Mouse (Mus musculus): Measurements from ENCODE around the gene Zfp90. TPM values are rescaled to one million over a fixed set of nuclear protein-coding genes. Genes with fewer than 3 reads are reported as not detected.

The Zfp90 gene
- polyA plus RNA-seq, 1 experiment, result 3.3 TPM

- DNase-seq (ENCODE audit: low read depth), result no peak
Observed at GRCm38 (mm10) chr8:106432954-106433570, 17.9 kb downstream of the Zfp90 start.

- no peak for DNase-seq (ENCODE audit: low read depth)
Observed at GRCm38 (mm10) chr8:106433667-106434066, 18.5 kb downstream of the Zfp90 start.

- no peak for DNase-seq (ENCODE audit: low read depth)
Observed at GRCm38 (mm10) chr8:106437781-106438180, 22.7 kb downstream of the Zfp90 start.

- DNase-seq (ENCODE audit: low read depth), result no peak
Observed at GRCm38 (mm10) chr8:106440146-106440545, 25.0 kb downstream of the Zfp90 start.

- DNase-seq (ENCODE audit: low read depth), result no peak
Observed at GRCm38 (mm10) chr8:106442740-106443139, 27.6 kb downstream of the Zfp90 start.

- no peak for DNase-seq (ENCODE audit: low read depth)
Observed at GRCm38 (mm10) chr8:106451301-106452085, 36.4 kb downstream of the Zfp90 start.

GRCm38 (mm10) chr8:106452701-106453481 is 37.8 kb downstream of the Zfp90 start:
- DNase-seq (ENCODE audit: low read depth), result no peak

GRCm38 (mm10) chr8:106454036-106454435 is 38.9 kb downstream of the Zfp90 start:
- DNase-seq (ENCODE audit: low read depth), result no peak

- DNase-seq (ENCODE audit: low read depth), result no peak
Observed at GRCm38 (mm10) chr8:106462131-106462530, 47.0 kb downstream of the Zfp90 start.

GRCm38 (mm10) chr8:106463795-106464194 is 48.7 kb downstream of the Zfp90 start:
- DNase-seq (ENCODE audit: low read depth), result no peak

- no peak for DNase-seq (ENCODE audit: low read depth)
Observed at GRCm38 (mm10) chr8:106469485-106469884, 54.4 kb downstream of the Zfp90 start.

GRCm38 (mm10) chr8:106474001-106474400 is 58.9 kb downstream of the Zfp90 start:
- no peak for DNase-seq (ENCODE audit: low read depth)

Other genes starting within 250 kb of the Zfp90 start
- gene Slc7a6, start 246.5 kb upstream of the Zfp90 start, polyA plus RNA-seq (2012; rRNA removed), result 18.3 and 24.9 TPM in 2 replicates
- gene Slc7a6os, start 204.4 kb upstream of the Zfp90 start, polyA plus RNA-seq (2012; rRNA removed), result 12.0 and 14.8 TPM in 2 replicates
- 27.2 and 34.0 TPM in 2 replicates for gene Prmt7, start 204.4 kb upstream of the Zfp90 start, polyA plus RNA-seq (2012; rRNA removed)
- gene Smpd3, start 77.3 kb upstream of the Zfp90 start, polyA plus RNA-seq (2012; rRNA removed), result 4.3 and 6.5 TPM in 2 replicates
- not detected in 2 replicates for gene 6030452D12Rik, start 85.2 kb downstream of the Zfp90 start, polyA plus RNA-seq (2012; rRNA removed)
- gene Cdh3, start 95.6 kb downstream of the Zfp90 start, polyA plus RNA-seq (2012; rRNA removed), result 30.5 and 47.7 TPM in 2 replicates
- gene Gm10073, start 158.1 kb downstream of the Zfp90 start, polyA plus RNA-seq (2012; rRNA removed), result 51.3 and 132 TPM in 2 replicates
- 48.3 and 80.3 TPM in 2 replicates for gene Cdh1, start 188.0 kb downstream of the Zfp90 start, polyA plus RNA-seq (2012; rRNA removed)

Data from gonadal fat pad, adult 2 months (tissue).